Comparison of ENCODE assay signal across 9 mouse cellular contexts in genomic region chrX:101527356-101527755, GRCm38 (mm10). TPM values are rescaled to one million over a fixed set of nuclear protein-coding genes. Genes with fewer than 3 reads are reported as not detected.
A peak's percentile ranks its signal among the peaks of the same experiment; 100 is the strongest.
DNase-seq lines count a peak whose midpoint lies in the region; ATAC-seq and TF ChIP-seq lines count a peak whose summit lies in the region.
"Had no signal": no experiment of that assay in that cellular context is flagged by ENCODE, and none has a peak within 500 bp of the region (broad histone marks: within the 10 kb centered on the region; RNA-seq: fewer than 3 reads in every experiment).

No protein-coding gene starts in this region.

- no peak for ATAC-seq in lung, embryonic 16.5 days (ENCODE audit: low read depth)
- ATAC-seq in hindbrain, postnatal 0 days = no peak

- H3K4me1 ChIP-seq in lung, embryonic 16.5 days (replicated peaks; ENCODE audit: control insufficient read depth, insufficient read depth, low read length) = no peaks in the 10 kb centered on the region
- H3K4me1 ChIP-seq in hindbrain, postnatal 0 days (ENCODE audit: insufficient read depth, low read length) = no peaks in the 10 kb centered on the region

- no peak for TF ChIP-seq CTCF in hindbrain, postnatal 0 days (IDR thresholded peaks at IDR 0.05; ENCODE audit: low read depth)

- no peaks in the 10 kb centered on the region for H3K9me3 ChIP-seq in lung, embryonic 16.5 days (ENCODE audit: control insufficient read depth, low read length)
- H3K9me3 ChIP-seq in hindbrain, postnatal 0 days (ENCODE audit: low read length) = no peaks in the 10 kb centered on the region

- no peak overlapping the region for H3K27ac ChIP-seq in lung, embryonic 16.5 days (ENCODE audit: low read length)
- no peak overlapping the region for H3K27ac ChIP-seq in hindbrain, postnatal 0 days

- H3K4me3 ChIP-seq in lung, embryonic 16.5 days (ENCODE audit: low read length) = peak overlapping the region; percentile 38
- no peak overlapping the region for H3K4me3 ChIP-seq in hindbrain, postnatal 0 days (ENCODE audit: low read length)

- H3K36me3 ChIP-seq in lung, embryonic 16.5 days (ENCODE audit: control insufficient read depth, insufficient read depth, low read length) = no peaks in the 10 kb centered on the region
- H3K36me3 ChIP-seq in hindbrain, postnatal 0 days (ENCODE audit: insufficient read depth, low read length) = no peaks in the 10 kb centered on the region

- no peak overlapping the region for H3K9ac ChIP-seq in lung, embryonic 16.5 days (ENCODE audit: low read length)
- H3K9ac ChIP-seq in hindbrain, postnatal 0 days (replicated peaks; ENCODE audit: low read length) = no peak overlapping the region

- WGBS in lung, embryonic 16.5 days = 49% methylated on average over 9 of the region's 9 CpGs
- WGBS in hindbrain, postnatal 0 days = 57% methylated on average over 9 of the region's 9 CpGs

- DNase-seq in embryo, embryonic 10 days (ENCODE audit: low spot score) = peak; percentile 8
- DNase-seq in embryo, embryonic 9.5 days (ENCODE audit: extremely low spot score) = no peak
- peak; percentile 40 for DNase-seq in c-Kit-negative CD71-positive TER-119-positive erythroid progenitor cells, embryonic 14.5 days (ENCODE audit: low read depth, low spot score)
- peak; percentile 2 to 5 for DNase-seq in heart, postnatal 36 days
- no peak for DNase-seq in hindbrain, postnatal 0 days (ENCODE audit: low spot score)
- no peak for DNase-seq in left cerebral cortex, postnatal 14 days (ENCODE audit: low spot score in 2 of 2)
- DNase-seq in cerebellum, postnatal 4 days (ENCODE audit: low spot score in 2 of 2) = no peak

- H3K4me2 ChIP-seq in lung, embryonic 16.5 days (ENCODE audit: low read depth, low read length) = no peak overlapping the region; the same call in 1 of the 2 replicates
- no peak overlapping the region for H3K4me2 ChIP-seq in hindbrain, postnatal 0 days (ENCODE audit: low read depth, low read length)

- intact Hi-C loops in heart, postnatal 36 days (cut with DNase I) = no loop called here
- intact Hi-C loops in left cerebral cortex, postnatal 14 days (cut with DNase I) = no loop called here

- no peaks in the 10 kb centered on the region for H3K27me3 ChIP-seq in lung, embryonic 16.5 days (ENCODE audit: control insufficient read depth, insufficient read depth, low read depth, low read length)
- no peaks in the 10 kb centered on the region for H3K27me3 ChIP-seq in hindbrain, postnatal 0 days (ENCODE audit: insufficient read depth, low read length)
- H3K27me3 ChIP-seq: CH12.LX had no signal

RNA-seq across cellular contexts. Expression of gene Taf1, which starts 5.2 kb away (rescaled TPM):
- 10 to 100 TPM; 14.6 to 19.2 TPM for total RNA-seq in heart, postnatal 36 days (2021)
- polyA plus RNA-seq in lung, embryonic 16.5 days (2015; fragmentation: Nextera tagmentation; extraction: Ambion mirVana) = 11.9 and 12.5 TPM in 2 replicates
- 20.0 and 20.7 TPM in 2 replicates for total RNA-seq in hindbrain, postnatal 0 days (2014; rRNA removed)
- 12.5 and 13.4 TPM in 2 replicates for polyA plus RNA-seq in hindbrain, postnatal 0 days (2015; fragmentation: Nextera tagmentation; extraction: Ambion mirVana)
- total RNA-seq in left cerebral cortex, postnatal 14 days (2021) = 10 to 100 TPM; 48.8 to 49.8 TPM

Comparison
In these comparisons a context has a peak if more than half of its experiments do, and no peak if none do; other contexts are left out.
1. DNase-seq: peak in embryo, embryonic 10 days (single experiment), c-Kit-negative CD71-positive TER-119-positive erythroid progenitor cells, embryonic 14.5 days (single experiment) and heart, postnatal 36 days (2 of 2); none in embryo, embryonic 9.5 days (single experiment), hindbrain, postnatal 0 days (single experiment), left cerebral cortex, postnatal 14 days (0 of 2) and cerebellum, postnatal 4 days (0 of 2).